Mouse (Mus musculus) limb, embryonic 14.5 days (tissue): ENCODE measurements around the gene Gna15. TPM values are rescaled to one million over a fixed set of nuclear protein-coding genes. Genes with fewer than 3 reads are reported as not detected.

ENCODE experiments used
- ATAC-seq: fragments of 200-750 bp; cut with Nextera tagmentation; 2 replicates; pipeline ENCODE4 v1.8.0; 2017; ENCODE audit warnings: low read depth, moderate number of reproducible peaks, moderate TSS enrichment; ENCODE audit not compliant: low FRiP score
- DNase-seq: peaks from one replicate; pipeline ENCODE4 v3.0.0-alpha.2; 2015; ENCODE audit warnings: low spot score
- H3K27ac ChIP-seq: fragments of 300-500 bp; sonication (generic); replicated peaks from 2 replicates; pipeline ENCODE4 v1.5.1; 2014; ENCODE audit warnings: low read depth, mild to moderate bottlenecking, low read length, moderate library complexity, mixed read lengths
- H3K27me3 ChIP-seq: fragments of 300-500 bp; sonication (generic); 2 replicates; pipeline ENCODE4 v1.6.1; 2014; ENCODE audit warnings: low read length, mixed read lengths; ENCODE audit not compliant: control insufficient read depth, insufficient read depth
- H3K36me3 ChIP-seq: fragments of 300-500 bp; sonication (generic); 2 replicates; pipeline ENCODE4 v1.6.1; 2014; ENCODE audit warnings: mild to moderate bottlenecking, low read length, moderate library complexity, mixed read lengths; ENCODE audit not compliant: control insufficient read depth, insufficient read depth
- H3K4me1 ChIP-seq: fragments of 300-500 bp; sonication (generic); 2 replicates; pipeline ENCODE4 v1.6.1; 2014; ENCODE audit warnings: antibody characterized with exemption, low read length, mixed read lengths; ENCODE audit not compliant: control insufficient read depth, insufficient read depth
- H3K4me2 ChIP-seq: fragments of 300-500 bp; sonication (generic); replicated peaks from 2 replicates; pipeline ENCODE4 v1.6.1; 2014; ENCODE audit warnings: low read depth, mild to moderate bottlenecking, low read length, moderate library complexity; ENCODE audit not compliant: severe bottlenecking
- H3K4me3 ChIP-seq: fragments of 300-500 bp; sonication (generic); replicated peaks from 2 replicates; pipeline ENCODE4 v1.5.1; 2014; ENCODE audit warnings: low read length
- H3K9ac ChIP-seq: fragments of 300-500 bp; sonication (generic); 2 replicates; pipeline ENCODE4 v1.6.1; 2014; ENCODE audit warnings: mild to moderate bottlenecking, low read depth, low read length, moderate library complexity; ENCODE audit not compliant: severe bottlenecking
- H3K9me3 ChIP-seq: fragments of 300-500 bp; sonication (generic); 2 replicates; pipeline ENCODE4 v1.6.1; 2016; ENCODE audit warnings: low read length; ENCODE audit not compliant: control insufficient read depth
- POLR2A ChIP-seq: fragments of 200-500 bp; IDR thresholded peaks from 2 replicates; pipeline ENCODE4 v1.8.0; 2012; ENCODE audit warnings: inconsistent platforms, mild to moderate bottlenecking, moderate library complexity, borderline replicate concordance; ENCODE audit not compliant: insufficient read depth, insufficient read length; ENCODE audit errors: extremely low read depth
- WGBS: fragments of 180-500 bp; shearing (Covaris S2); extraction: QIAGEN DNeasy Blood & Tissue Kit; methylation state at CpG from one replicate; pipeline ENCODE4 v1.1.7; 2014; 5-methylcytosine and 5-hydroxymethylcytosine counted together
- polyA plus RNA-seq, 2 experiments: library from polyadenylated mRNA; depleted of rRNA in 1 of 2; stranded (reverse) in 1 of 2; unstranded in 1 of 2; fragments of >200 nt; fragmentation: Nextera tagmentation in 1 of 2; extraction: Ambion mirVana in 1 of 2; gene quantifications; 2 replicates each; pipeline versions ENCODE4 v1.2.1 to v1.2.3; 2012 to 2014

The Gna15 gene
- polyA plus RNA-seq, 2 experiments: 3.4 to 3.8 TPM

- Histone ChIP-seq H3K9me3 (no peaks in the 10 kb centered on the region), H3K36me3 (peaks cover 40% of the 10 kb centered on the region), H3K9ac (peak overlapping the region; percentile 80; the same call in 1 of the 2 replicates), H3K4me1 (peaks cover 12% of the 10 kb centered on the region), H3K27me3 (no peaks in the 10 kb centered on the region), H3K27ac (no peak overlapping the region), H3K4me3 (no peak overlapping the region), H3K4me2 (peak overlapping the region; percentile 96; the same call in 1 of the 2 replicates)
- ATAC-seq (no peak), DNase-seq (no peak)
- WGBS: 80% methylated on average over 11 of the region's 11 CpGs
- TF ChIP-seq POLR2A: no peak
Measured at GRCm38 (mm10) chr10:81494260-81495041, 29.6 kb downstream of the Gna15 start.

- Histone ChIP-seq H3K27ac (no peak overlapping the region), H3K4me3 (no peak overlapping the region), H3K4me1 (peaks cover 12% of the 10 kb centered on the region), H3K27me3 (no peaks in the 10 kb centered on the region), H3K9ac (no peak overlapping the region), H3K9me3 (no peaks in the 10 kb centered on the region), H3K36me3 (peaks cover 47% of the 10 kb centered on the region), H3K4me2 (no peak overlapping the region)
- TF ChIP-seq POLR2A: no peak
- ATAC-seq (no peak), DNase-seq (no peak)
- 78% methylated on average over 8 of the region's 8 CpGs for WGBS
Measured at GRCm38 (mm10) chr10:81493601-81494220, 30.3 kb downstream of the Gna15 start.

DNA sequence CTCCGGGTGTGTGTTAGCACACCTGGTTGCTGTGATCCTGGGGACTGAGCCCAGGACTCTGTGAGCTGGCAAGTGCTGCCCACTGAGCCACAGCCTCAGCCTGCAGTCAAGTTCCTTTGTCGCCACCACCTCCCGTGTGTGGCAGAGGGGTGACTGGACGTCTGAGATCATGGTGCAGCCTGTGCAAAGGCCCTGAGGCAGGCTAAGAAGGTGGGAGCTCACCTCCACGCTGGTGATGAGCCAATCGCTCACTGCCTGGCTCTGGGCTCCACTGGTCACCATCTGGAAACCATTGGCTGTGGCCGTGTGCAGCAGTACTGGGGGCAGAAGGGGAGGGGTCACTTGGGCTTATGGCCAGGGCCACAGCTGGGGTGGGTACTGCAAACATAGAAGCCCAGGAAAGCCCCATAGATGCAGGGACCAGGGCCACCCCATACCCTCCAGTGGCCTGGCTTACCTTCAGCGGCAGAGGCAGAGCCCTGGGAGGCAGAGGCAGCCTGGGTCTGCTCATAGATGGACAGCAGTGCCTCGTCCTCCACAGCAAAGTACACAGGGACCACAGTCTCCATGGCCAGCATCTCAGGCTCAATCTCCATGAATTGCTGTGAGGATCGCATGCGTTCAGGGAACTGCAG, 31.3 kb downstream of the Gna15 start:
- no peak overlapping the region for H3K4me2 ChIP-seq
- no peaks in the 10 kb centered on the region for H3K9me3 ChIP-seq
- peaks cover 56% of the 10 kb centered on the region for H3K36me3 ChIP-seq
- H3K4me1 ChIP-seq: peaks cover 12% of the 10 kb centered on the region
- no peaks in the 10 kb centered on the region for H3K27me3 ChIP-seq
- no peak overlapping the region for H3K27ac ChIP-seq
- no peak for DNase-seq
- WGBS: 80% methylated on average over 11 of the region's 11 CpGs
- no peak overlapping the region for H3K9ac ChIP-seq
- ATAC-seq: no peak
- no peak overlapping the region for H3K4me3 ChIP-seq
- TF ChIP-seq POLR2A: no peak

- H3K9ac ChIP-seq: no peak overlapping the region
- H3K27ac ChIP-seq: no peak overlapping the region
- peaks cover 71% of the 10 kb centered on the region for H3K36me3 ChIP-seq
- no peak overlapping the region for H3K4me3 ChIP-seq
- H3K9me3 ChIP-seq: no peaks in the 10 kb centered on the region
- peaks cover 12% of the 10 kb centered on the region for H3K4me1 ChIP-seq
- no peak for TF ChIP-seq POLR2A
- no peaks in the 10 kb centered on the region for H3K27me3 ChIP-seq
- WGBS: 92% methylated on average over 9 of the region's 9 CpGs
- H3K4me2 ChIP-seq: no peak overlapping the region
- no peak for ATAC-seq
- no peak for DNase-seq
Measured at GRCm38 (mm10) chr10:81491018-81491417, 33.0 kb downstream of the Gna15 start.

DNA sequence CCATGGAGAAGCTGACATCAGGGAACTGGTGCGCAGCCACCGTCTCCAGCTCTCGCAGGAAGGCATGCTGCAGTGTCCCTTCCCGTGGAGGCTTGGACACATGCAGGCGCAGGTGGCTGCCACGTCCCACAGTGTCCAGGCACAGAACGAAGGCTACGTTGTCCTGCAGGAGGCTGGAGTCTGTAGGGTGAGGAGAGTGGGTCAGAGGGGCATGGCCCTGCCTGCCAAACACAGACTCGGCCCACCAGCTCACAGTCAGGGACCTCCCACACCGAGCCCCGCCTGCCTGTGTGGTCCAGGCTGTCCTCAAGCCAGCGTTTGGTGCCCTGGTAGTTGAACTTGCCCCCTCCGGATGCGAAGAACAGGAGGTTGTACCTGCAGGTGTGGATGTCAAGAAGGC, 34.1 kb downstream of the Gna15 start:
- Histone ChIP-seq H3K36me3 (peaks cover 71% of the 10 kb centered on the region), H3K9ac (no peak overlapping the region), H3K27me3 (no peaks in the 10 kb centered on the region), H3K4me3 (no peak overlapping the region), H3K27ac (no peak overlapping the region), H3K4me2 (no peak overlapping the region), H3K4me1 (peaks cover 5% of the 10 kb centered on the region), H3K9me3 (no peaks in the 10 kb centered on the region)
- WGBS: 79% methylated on average over 14 of the region's 14 CpGs
- DNase-seq (no peak), ATAC-seq (no peak)
- TF ChIP-seq POLR2A: no peak
